ENCODE assay signal across 9 mouse cellular contexts in the genomic region with DNA sequence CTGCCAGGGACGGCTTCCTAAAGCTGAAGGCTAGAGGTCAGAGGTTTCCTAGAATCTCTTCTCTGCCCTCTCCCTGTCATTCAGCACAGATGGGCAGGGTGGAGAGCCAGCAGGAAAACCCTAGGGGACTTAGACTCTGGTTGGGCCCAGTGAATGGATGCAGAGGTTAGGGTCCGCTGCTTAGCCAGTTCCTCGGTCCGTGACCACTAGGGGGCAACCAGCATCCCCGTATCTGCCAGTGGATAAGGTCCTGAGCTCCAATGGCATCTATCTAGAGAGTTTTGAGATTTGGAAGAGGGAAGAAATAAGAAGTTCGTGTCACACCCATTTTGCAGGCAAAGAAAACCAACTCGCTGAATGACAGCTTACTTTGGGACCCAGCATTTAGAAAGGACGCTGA.
DNase-seq lines count a peak whose midpoint lies in the region; ATAC-seq and TF ChIP-seq lines count a peak whose summit lies in the region.
"Had no signal": no experiment of that assay in that cellular context is flagged by ENCODE, and none has a peak within 500 bp of the region (broad histone marks: within the 10 kb centered on the region; RNA-seq: fewer than 3 reads in every experiment).

No protein-coding gene starts in this region.

- H3K4me3 ChIP-seq in forebrain, embryonic 11.5 days (ENCODE audit: low read depth, low read length), result no peak overlapping the region
- H3K4me3 ChIP-seq in forebrain, embryonic 12.5 days (replicated peaks), result no peak overlapping the region
- no peak overlapping the region for H3K4me3 ChIP-seq in E14TG2a.4 (replicated peaks; ENCODE audit: low read length)
- no peak overlapping the region for H3K4me3 ChIP-seq in stomach, embryonic 16.5 days (replicated peaks; ENCODE audit: low read length)

- peak; percentile 61 for TF ChIP-seq CTCF in E14TG2a.4 (conservative IDR thresholded peaks at IDR 0.05; ENCODE audit: low read length)

- no peaks in the 10 kb centered on the region for H3K36me3 ChIP-seq in forebrain, embryonic 11.5 days (ENCODE audit: control insufficient read depth, insufficient read depth, low read length)
- H3K36me3 ChIP-seq in forebrain, embryonic 12.5 days (replicated peaks), result no peaks in the 10 kb centered on the region
- H3K36me3 ChIP-seq in E14TG2a.4 (ENCODE audit: insufficient read depth, low read length), result no peaks in the 10 kb centered on the region
- no peaks in the 10 kb centered on the region for H3K36me3 ChIP-seq in stomach, embryonic 16.5 days (ENCODE audit: control insufficient read depth, insufficient read depth, low read length)

- WGBS in forebrain, embryonic 11.5 days, result 16% methylated on average over 8 of the region's 8 CpGs
- 16% methylated on average over 8 of the region's 8 CpGs for WGBS in forebrain, embryonic 12.5 days
- WGBS in stomach, embryonic 16.5 days, result 17% methylated on average over 8 of the region's 8 CpGs

- no peak for ATAC-seq in forebrain, embryonic 11.5 days (replicated peaks; ENCODE audit: low FRiP score)
- no peak for ATAC-seq in forebrain, embryonic 12.5 days (ENCODE audit: low FRiP score)
- ATAC-seq in stomach, embryonic 16.5 days (ENCODE audit: insufficient read depth, low FRiP score), result peak; percentile 47; the same call in 1 of the 2 replicates

- H3K9ac ChIP-seq in forebrain, embryonic 11.5 days (ENCODE audit: low read length), result no peak overlapping the region
- no peak overlapping the region for H3K9ac ChIP-seq in forebrain, embryonic 12.5 days
- no peak overlapping the region for H3K9ac ChIP-seq in stomach, embryonic 16.5 days (ENCODE audit: low read length)

- no peaks in the 10 kb centered on the region for H3K4me1 ChIP-seq in forebrain, embryonic 11.5 days (replicated peaks; ENCODE audit: control insufficient read depth, insufficient read depth, low read length)
- H3K4me1 ChIP-seq in forebrain, embryonic 12.5 days, result no peaks in the 10 kb centered on the region
- peaks cover 7% of the 10 kb centered on the region for H3K4me1 ChIP-seq in E14TG2a.4 (replicated peaks; ENCODE audit: low read depth, low read length)
- no peaks in the 10 kb centered on the region for H3K4me1 ChIP-seq in stomach, embryonic 16.5 days (ENCODE audit: control insufficient read depth, insufficient read depth, low read length)

- peak; percentile 85 for DNase-seq in forebrain, embryonic 11.5 days (ENCODE audit: low spot score)
- peak; percentile 2 for DNase-seq in c-Kit-positive CD71-positive TER-119-negative erythroid progenitor cells, embryonic 14.5 days (ENCODE audit: low read depth)
- DNase-seq in frontal cortex, postnatal 36 days (ENCODE audit: low spot score in 2 of 2), result peak; percentile 47 to 51
- DNase-seq in kidney, postnatal 36 days, result peak; percentile 38 to 76
- peak; percentile 33 to 44 for DNase-seq in lung, postnatal 4 days

- H3K9me3 ChIP-seq in forebrain, embryonic 11.5 days (ENCODE audit: control insufficient read depth, low read length), result no peaks in the 10 kb centered on the region
- H3K9me3 ChIP-seq in forebrain, embryonic 12.5 days, result no peaks in the 10 kb centered on the region
- no peaks in the 10 kb centered on the region for H3K9me3 ChIP-seq in E14TG2a.4 (ENCODE audit: low read length)
- H3K9me3 ChIP-seq in stomach, embryonic 16.5 days (replicated peaks; ENCODE audit: control insufficient read depth, low read length), result no peaks in the 10 kb centered on the region

- H3K27ac ChIP-seq in forebrain, embryonic 11.5 days (ENCODE audit: low read depth, low read length), result no peak overlapping the region
- H3K27ac ChIP-seq in forebrain, embryonic 12.5 days, result no peak overlapping the region
- H3K27ac ChIP-seq in stomach, embryonic 16.5 days (ENCODE audit: low read length), result no peak overlapping the region
- H3K27ac ChIP-seq: macrophage had no signal

- H3K4me2 ChIP-seq in forebrain, embryonic 11.5 days (ENCODE audit: low read depth, low read length, severe bottlenecking), result no peak overlapping the region
- H3K4me2 ChIP-seq in forebrain, embryonic 12.5 days, result no peak overlapping the region
- H3K4me2 ChIP-seq in stomach, embryonic 16.5 days (ENCODE audit: low read depth, low read length), result no peak overlapping the region

- H3K27me3 ChIP-seq in forebrain, embryonic 11.5 days (ENCODE audit: control insufficient read depth, insufficient read depth, low read length), result no peaks in the 10 kb centered on the region
- H3K27me3 ChIP-seq in forebrain, embryonic 12.5 days, result no peaks in the 10 kb centered on the region; the same call in 1 of the 2 replicates
- peaks cover 3% of the 10 kb centered on the region; the same call in 1 of the 2 replicates for H3K27me3 ChIP-seq in E14TG2a.4 (ENCODE audit: insufficient read depth, low read length)
- H3K27me3 ChIP-seq in stomach, embryonic 16.5 days (ENCODE audit: control insufficient read depth, insufficient read depth, low read length), result no peaks in the 10 kb centered on the region

Comparison
In these comparisons a context has a peak if more than half of its experiments do, and no peak if none do; other contexts are left out.
1. DNase-seq: peak in every context shown above with its lines; median percentile 85 in forebrain, embryonic 11.5 days; 57 in kidney, postnatal 36 days; 49 in frontal cortex, postnatal 36 days; 38 in lung, postnatal 4 days; 2 in c-Kit-positive CD71-positive TER-119-negative erythroid progenitor cells, embryonic 14.5 days.